Mouse (Mus musculus) brain, embryonic 14.5 days (tissue): Measurements from ENCODE around the gene Cdk4.

ENCODE experiments used
- CTCF ChIP-seq: fragments of 200-500 bp; IDR thresholded peaks from 2 replicates; pipeline ENCODE4 v1.5.1; 2012; ENCODE audit warnings: inconsistent platforms, mild to moderate bottlenecking, moderate library complexity, borderline replicate concordance; ENCODE audit not compliant: insufficient read depth, insufficient read length; ENCODE audit errors: extremely low read depth
- POLR2A ChIP-seq: fragments of 200-500 bp; IDR thresholded peaks from 2 replicates; pipeline ENCODE4 v1.6.1; 2012; ENCODE audit warnings: mild to moderate bottlenecking, inconsistent platforms, borderline replicate concordance; ENCODE audit not compliant: poor library complexity, insufficient read depth, insufficient read length, severe bottlenecking; ENCODE audit errors: extremely low read depth

DNA sequence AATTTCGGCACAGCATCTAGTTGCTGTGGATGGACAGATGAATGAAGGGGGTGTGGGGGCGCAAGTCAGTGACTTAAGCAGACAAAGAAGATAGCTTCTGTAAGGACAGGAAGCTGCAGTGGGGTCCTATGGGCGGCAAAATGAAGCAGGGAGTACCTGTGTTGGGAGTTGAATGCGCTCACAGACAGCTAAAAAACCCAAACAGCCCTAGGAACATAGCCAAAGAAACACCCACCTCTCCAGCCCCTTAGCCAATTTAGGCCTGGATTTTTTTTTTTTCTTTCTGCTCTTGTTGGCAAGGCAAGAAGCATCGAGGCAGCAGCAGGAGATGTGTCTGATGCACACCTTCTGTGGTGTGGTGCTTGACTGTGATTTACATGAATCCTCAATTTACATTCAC lies 2.2 kb upstream of the Cdk4 start:
- TF ChIP-seq CTCF (no peak), POLR2A (no peak)
